Mouse (Mus musculus) myocyte (in vitro differentiated cells): Measurements from ENCODE around the gene Tjp3. TPM values are rescaled to one million over a fixed set of nuclear protein-coding genes. Genes with fewer than 3 reads are reported as not detected.

Experiments used
- H3K27me3 ChIP-seq: one replicate; pipeline ENCODE4 v1.6.1; 2011; ENCODE audit not compliant: control insufficient read depth, insufficient read depth, insufficient read length
- H3K36me3 ChIP-seq: one replicate; pipeline ENCODE4 v1.6.1; 2011; ENCODE audit not compliant: control insufficient read depth, insufficient read depth
- H3K4me2 ChIP-seq: one replicate; pipeline ENCODE4 v1.6.1; 2011; ENCODE audit warnings: low read depth, control low read depth
- H3K4me3 ChIP-seq: one replicate; pipeline ENCODE4 v1.5.1; 2011; ENCODE audit warnings: mild to moderate bottlenecking, control low read depth, moderate library complexity
- H3K79me2 ChIP-seq: one replicate; pipeline ENCODE4 v1.6.1; 2011; ENCODE audit not compliant: control insufficient read depth, insufficient read depth
- H3ac ChIP-seq: one replicate; pipeline ENCODE4 v1.6.1; 2011; ENCODE audit not compliant: control insufficient read depth, insufficient read length
- CEBPB ChIP-seq: IDR thresholded peaks from 2 replicates; pipeline ENCODE4 v1.6.1; 2011; ENCODE audit warnings: mild to moderate bottlenecking, moderate library complexity; ENCODE audit not compliant: poor library complexity, insufficient read depth, severe bottlenecking
- E2F4 ChIP-seq: IDR thresholded peaks from one replicate; pipeline ENCODE4 v1.6.1; 2011; ENCODE audit warnings: mild to moderate bottlenecking, control low read depth, moderate library complexity; ENCODE audit not compliant: insufficient read depth
- MAX ChIP-seq: IDR thresholded peaks from one replicate; pipeline ENCODE4 v1.6.1; 2011; ENCODE audit warnings: low read depth, mild to moderate bottlenecking, control low read depth
- MYOD1 ChIP-seq, 3 experiments: IDR thresholded peaks; one replicate each; pipeline ENCODE4 v1.6.1; 2011; ENCODE audit warnings: control low read depth in 2 of 3, low read depth in 2 of 3, mild to moderate bottlenecking in 2 of 3, moderate library complexity in 1 of 3; ENCODE audit not compliant: insufficient read length in 2 of 3, control insufficient read depth in 1 of 3
- MYOG ChIP-seq, 3 experiments: IDR thresholded peaks; one replicate each; pipeline ENCODE4 v1.6.1; 2011; ENCODE audit warnings: control low read depth in 2 of 3, low read depth in 2 of 3, mild to moderate bottlenecking in 2 of 3; ENCODE audit not compliant: insufficient read length in 2 of 3, control insufficient read depth in 1 of 3, insufficient read depth in 1 of 3
- POLR2A ChIP-seq: IDR thresholded peaks from one replicate; pipeline ENCODE4 v1.6.1; 2011; ENCODE audit warnings: low read depth, mild to moderate bottlenecking, control low read depth, moderate library complexity; ENCODE audit not compliant: insufficient read length
- POLR2AphosphoS2 ChIP-seq: IDR thresholded peaks from one replicate; pipeline ENCODE4 v1.6.1; 2011; ENCODE audit warnings: low read depth, control low read depth; ENCODE audit not compliant: insufficient read length
- REST ChIP-seq: IDR thresholded peaks from one replicate; pipeline ENCODE4 v1.6.1; 2011; ENCODE audit warnings: mild to moderate bottlenecking, control low read depth, moderate library complexity; ENCODE audit not compliant: insufficient read depth, insufficient read length
- SRF ChIP-seq: IDR thresholded peaks from one replicate; pipeline ENCODE4 v1.6.1; 2011; ENCODE audit warnings: low read depth; ENCODE audit not compliant: control insufficient read depth, insufficient read length
- TCF12 ChIP-seq: IDR thresholded peaks from one replicate; pipeline ENCODE4 v1.6.1; 2011; ENCODE audit warnings: mild to moderate bottlenecking, control low read depth; ENCODE audit not compliant: poor library complexity, insufficient read depth, severe bottlenecking
- TCF3 ChIP-seq: IDR thresholded peaks from one replicate; pipeline ENCODE4 v1.6.1; 2011; ENCODE audit warnings: low read depth, control low read depth; ENCODE audit not compliant: insufficient read length
- USF1 ChIP-seq: IDR thresholded peaks from one replicate; pipeline ENCODE4 v1.6.1; 2011; ENCODE audit warnings: low read depth, mild to moderate bottlenecking, control low read depth, moderate library complexity
- polyA plus RNA-seq: library from polyadenylated mRNA; unstranded; fragments of >200 nt; fragmentation: generic; extraction: Trizol; gene quantifications from one replicate; pipeline ENCODE4 v1.2.1, GENCODE M21; 2012; ENCODE audit warnings: missing spikeins

The Tjp3 gene
- polyA plus RNA-seq, 1 experiment = 0.17 TPM

GRCm38 (mm10) chr10:81299585-81300351 is 8.4 kb upstream of the Tjp3 start:
- Histone ChIP-seq H3K27me3 (no peaks in the 10 kb centered on the region), H3ac (no peak overlapping the region), H3K4me3 (no peak overlapping the region), H3K79me2 (peaks cover 45% of the 10 kb centered on the region), H3K36me3 (no peaks in the 10 kb centered on the region), H3K4me2 (no peak overlapping the region)
- TF ChIP-seq POLR2A = no peak
- no peak for TF ChIP-seq MYOD1 (IDR thresholded peaks at IDR 0.05; ENCODE audit: control insufficient read depth in 1 of 3, insufficient read length in 2 of 3, low read depth in 2 of 3)
- TF ChIP-seq POLR2AphosphoS2 = no peak
- no peak for TF ChIP-seq SRF

- no peak for TF ChIP-seq POLR2A
- TF ChIP-seq MYOD1 (IDR thresholded peaks at IDR 0.05; ENCODE audit: control insufficient read depth in 1 of 3, insufficient read length in 2 of 3, low read depth in 2 of 3) = no peak
- TF ChIP-seq POLR2AphosphoS2 = no peak
- H3K79me2 ChIP-seq = peaks cover 57% of the 10 kb centered on the region
- H3K4me3 ChIP-seq = no peak overlapping the region
- no peak overlapping the region for H3ac ChIP-seq
- H3K4me2 ChIP-seq = no peak overlapping the region
- no peaks in the 10 kb centered on the region for H3K36me3 ChIP-seq
- no peaks in the 10 kb centered on the region for H3K27me3 ChIP-seq
Measured at GRCm38 (mm10) chr10:81298369-81299100, 7.2 kb upstream of the Tjp3 start.

GRCm38 (mm10) chr10:81297845-81298244 is 6.5 kb upstream of the Tjp3 start:
- H3K4me3 ChIP-seq = no peak overlapping the region
- no peak for TF ChIP-seq POLR2A
- TF ChIP-seq SRF = no peak
- TF ChIP-seq REST = no peak
- TF ChIP-seq MAX = no peak
- no peak for TF ChIP-seq CEBPB
- TF ChIP-seq TCF12 = no peak
- TF ChIP-seq MYOD1 (IDR thresholded peaks at IDR 0.05; ENCODE audit: control insufficient read depth in 1 of 3, insufficient read length in 2 of 3, low read depth in 2 of 3) = no peak
- TF ChIP-seq E2F4 = no peak
- TF ChIP-seq MYOG (IDR thresholded peaks at IDR 0.05; ENCODE audit: control insufficient read depth in 1 of 3, insufficient read depth in 1 of 3, insufficient read length in 2 of 3, low read depth in 2 of 3) = no peak
- TF ChIP-seq USF1 = no peak
- no peak for TF ChIP-seq TCF3
- TF ChIP-seq POLR2AphosphoS2 = no peak

DNA sequence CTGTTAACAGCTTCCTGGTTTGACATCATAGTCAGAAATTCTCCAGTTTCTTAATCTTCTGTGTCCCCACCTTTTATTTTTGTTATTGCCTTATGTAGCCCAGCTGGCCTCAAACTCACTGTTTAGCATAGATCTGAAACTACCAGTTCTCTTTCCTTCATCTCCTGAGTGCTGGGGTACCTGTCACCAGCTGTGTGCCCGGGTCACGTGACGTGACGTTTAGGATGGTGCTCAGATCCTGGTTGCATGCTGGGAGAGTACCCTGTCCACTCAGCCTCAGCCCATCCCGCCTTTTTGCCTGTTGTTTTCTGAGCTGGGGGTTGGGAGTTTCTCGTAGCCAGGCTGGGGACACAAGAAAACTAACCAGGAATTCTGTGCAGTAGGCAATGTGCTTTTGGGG is 5.9 kb upstream of the Tjp3 start:
- Histone ChIP-seq H3ac (no peak overlapping the region), H3K36me3 (no peaks in the 10 kb centered on the region), H3K4me3 (no peak overlapping the region), H3K79me2 (peaks cover 54% of the 10 kb centered on the region), H3K27me3 (no peaks in the 10 kb centered on the region), H3K4me2 (no peak overlapping the region)
- no peak for TF ChIP-seq POLR2AphosphoS2
- no peak for TF ChIP-seq USF1
- no peak for TF ChIP-seq TCF12
- TF ChIP-seq E2F4 = no peak
- TF ChIP-seq CEBPB = no peak
- TF ChIP-seq MYOD1 (IDR thresholded peaks at IDR 0.05; ENCODE audit: control insufficient read depth in 1 of 3, insufficient read length in 2 of 3, low read depth in 2 of 3) = no peak
- TF ChIP-seq MYOG (IDR thresholded peaks at IDR 0.05; ENCODE audit: control insufficient read depth in 1 of 3, insufficient read depth in 1 of 3, insufficient read length in 2 of 3, low read depth in 2 of 3) = no peak
- no peak for TF ChIP-seq POLR2A
- no peak for TF ChIP-seq MAX
- no peak for TF ChIP-seq REST
- no peak for TF ChIP-seq SRF
- no peak for TF ChIP-seq TCF3

More at GRCm38 (mm10) chr10:81297845-81298244, 6.5 kb upstream of the Tjp3 start:
- Histone ChIP-seq H3K79me2 (peaks cover 54% of the 10 kb centered on the region), H3K4me2 (no peak overlapping the region), H3K36me3 (no peaks in the 10 kb centered on the region), H3ac (no peak overlapping the region), H3K27me3 (no peaks in the 10 kb centered on the region)

DNA sequence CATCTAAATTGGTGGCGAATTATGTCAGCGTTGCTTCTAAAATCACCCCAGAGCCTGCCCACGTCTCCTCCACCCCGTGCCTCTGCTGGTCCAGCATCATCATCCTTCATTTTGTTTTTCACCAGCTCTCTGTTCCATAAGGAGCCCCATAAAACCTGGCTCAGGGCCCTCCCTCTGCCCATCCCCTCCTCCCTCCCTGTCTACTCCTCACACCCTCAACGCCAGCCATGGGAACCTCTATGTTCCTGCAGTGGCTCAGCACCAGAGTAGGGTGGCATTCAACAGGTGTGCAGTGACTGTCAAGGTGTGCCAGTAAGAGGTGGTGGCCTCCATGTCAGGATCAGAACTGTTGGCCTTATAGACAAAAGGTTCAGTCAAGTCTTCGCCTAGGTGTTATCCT is 3.8 kb upstream of the Tjp3 start:
- H3K36me3 ChIP-seq = no peaks in the 10 kb centered on the region
- no peak for TF ChIP-seq TCF3
- no peak for TF ChIP-seq CEBPB
- TF ChIP-seq POLR2A = no peak
- TF ChIP-seq USF1 = no peak
- H3ac ChIP-seq = no peak overlapping the region
- H3K4me3 ChIP-seq = no peak overlapping the region
- no peaks in the 10 kb centered on the region for H3K27me3 ChIP-seq
- peaks cover 54% of the 10 kb centered on the region for H3K79me2 ChIP-seq
- H3K4me2 ChIP-seq = no peak overlapping the region
